Mouse (Mus musculus) gastrocnemius, postnatal 25 days (tissue): ENCODE results near the gene Pnmal1. TPM values are rescaled to one million over a fixed set of nuclear protein-coding genes. Genes with fewer than 3 reads are reported as not detected.
A peak's percentile ranks its signal among the peaks of the same experiment; 100 is the strongest.

Experiments
- DNase-seq: peaks from one replicate; pipeline ENCODE4 v3.0.0; 2022
- total RNA-seq, 2 experiments: library from RNA; stranded (reverse); gene quantifications; 1 replicate in 1 of 2; 2 replicates in 1 of 2; pipeline ENCODE4 v1.2.3; 2021

The Pnmal1 gene
- total RNA-seq, 2 experiments from 2014 or later = not detected

DNA sequence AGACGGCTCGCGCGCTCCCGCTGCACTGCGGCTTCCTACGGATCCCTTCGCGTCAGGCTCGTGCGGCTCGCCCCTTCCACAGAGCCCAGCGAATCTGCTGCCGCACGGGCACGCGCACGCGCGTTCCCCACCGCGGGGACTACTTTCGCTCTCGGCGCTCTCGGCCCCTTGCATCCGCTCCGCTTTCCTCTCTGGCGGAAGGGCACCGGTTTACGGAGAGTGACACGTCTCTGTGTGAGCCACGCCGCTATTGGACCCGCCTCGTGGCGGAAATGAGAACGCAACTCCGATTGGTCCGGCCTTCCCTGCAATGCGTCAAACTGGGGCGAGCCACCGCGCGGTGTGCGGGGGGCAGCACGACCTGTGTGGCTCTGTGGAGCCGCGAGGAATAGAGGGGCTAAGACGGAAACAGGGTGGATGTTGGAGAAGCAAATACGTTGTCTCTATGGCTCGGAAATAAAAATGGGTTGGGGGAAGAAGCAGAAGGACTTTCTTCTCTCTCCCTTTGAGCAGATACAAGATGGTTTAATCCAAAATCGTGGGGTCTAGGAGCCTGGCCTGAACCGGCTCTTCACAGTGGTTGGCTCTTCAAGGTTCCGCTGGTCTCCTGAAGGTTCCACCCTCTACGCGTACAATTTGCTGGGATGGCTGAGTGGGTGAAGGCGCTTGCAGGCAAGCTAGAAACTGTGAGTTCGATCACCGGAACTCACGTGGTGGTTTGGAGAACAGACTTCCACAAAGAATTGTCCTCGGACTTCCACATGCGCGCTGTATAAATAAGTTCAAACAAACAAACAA lies 35.2 kb upstream of the Pnmal1 start, which contains the start of gene Calm3:
TSS of gene Calm3 (minus strand) at position 78 of the 798 bp plus-strand sequence.
- DNase-seq = peak; percentile 100

DNA sequence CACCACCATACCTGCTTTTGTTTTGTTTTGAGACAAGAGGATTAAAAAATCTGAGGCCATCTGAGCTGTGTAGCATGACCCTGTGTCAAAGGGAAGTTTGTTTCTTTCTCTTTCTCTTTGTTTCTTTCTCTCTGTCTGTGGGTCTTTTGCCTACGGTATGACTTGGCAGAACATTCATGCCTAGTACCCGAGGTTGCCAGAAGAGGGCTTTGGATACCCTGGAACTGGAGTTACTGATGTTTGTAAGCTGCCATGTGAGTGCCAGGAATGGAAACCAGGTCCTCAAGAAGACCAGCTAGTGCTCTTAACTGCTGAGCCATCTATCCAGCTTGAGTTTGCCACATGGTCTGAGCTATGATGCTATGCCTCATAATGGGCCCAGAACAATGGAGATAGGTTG lies 31.1 kb upstream of the Pnmal1 start:
- DNase-seq = no peak

DNA sequence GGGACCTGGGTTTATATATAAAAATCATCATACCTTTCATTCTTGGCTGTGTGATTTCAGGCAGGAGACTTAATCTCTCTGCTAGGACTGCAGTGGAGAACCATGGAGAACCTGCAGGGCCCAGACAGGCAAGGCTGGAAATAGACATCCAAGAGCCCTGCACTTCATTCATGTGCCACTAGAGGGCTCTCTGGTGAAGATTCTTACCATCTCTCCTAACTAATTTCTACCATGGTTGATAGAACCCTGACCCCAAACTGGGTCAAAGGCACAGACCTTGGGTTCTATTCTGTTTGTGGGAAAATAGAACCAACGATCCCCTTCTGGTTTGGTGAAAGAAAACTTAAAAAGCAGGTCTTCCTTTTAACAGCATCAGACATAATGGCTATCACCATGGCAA lies 28.6 kb upstream of the Pnmal1 start:
- DNase-seq = no peak

DNA sequence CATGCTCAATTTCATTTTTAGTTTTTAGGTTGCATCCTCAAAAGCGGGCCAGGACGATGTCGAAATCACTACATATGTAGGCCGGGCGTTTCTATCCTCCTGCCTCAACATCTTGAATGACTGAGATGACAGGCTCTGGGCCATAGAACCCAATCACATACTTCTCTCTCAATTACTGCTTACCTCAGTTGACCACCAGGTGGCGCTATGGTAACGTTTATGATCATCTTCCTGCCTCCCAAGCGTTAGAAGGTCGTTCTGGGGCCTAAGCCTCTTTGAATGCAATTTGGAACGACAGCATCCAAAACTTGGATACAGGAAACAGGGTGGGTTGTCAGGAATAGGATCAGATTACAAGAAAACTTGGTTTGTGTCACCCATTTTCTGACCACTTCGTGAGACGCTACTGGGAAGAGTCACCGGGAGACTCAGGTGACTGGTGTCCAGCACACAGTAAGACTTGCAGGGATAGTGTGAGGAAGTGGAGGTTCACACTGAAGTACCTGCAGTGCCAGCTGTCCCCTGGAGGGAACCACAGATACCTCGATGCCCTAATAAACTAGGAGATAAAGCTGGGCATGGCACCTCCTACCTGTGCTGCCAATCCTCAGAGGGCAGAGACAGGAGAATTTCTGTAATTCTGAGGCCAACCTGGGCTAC lies 27.4 kb upstream of the Pnmal1 start:
- DNase-seq = peak; percentile 53

DNA sequence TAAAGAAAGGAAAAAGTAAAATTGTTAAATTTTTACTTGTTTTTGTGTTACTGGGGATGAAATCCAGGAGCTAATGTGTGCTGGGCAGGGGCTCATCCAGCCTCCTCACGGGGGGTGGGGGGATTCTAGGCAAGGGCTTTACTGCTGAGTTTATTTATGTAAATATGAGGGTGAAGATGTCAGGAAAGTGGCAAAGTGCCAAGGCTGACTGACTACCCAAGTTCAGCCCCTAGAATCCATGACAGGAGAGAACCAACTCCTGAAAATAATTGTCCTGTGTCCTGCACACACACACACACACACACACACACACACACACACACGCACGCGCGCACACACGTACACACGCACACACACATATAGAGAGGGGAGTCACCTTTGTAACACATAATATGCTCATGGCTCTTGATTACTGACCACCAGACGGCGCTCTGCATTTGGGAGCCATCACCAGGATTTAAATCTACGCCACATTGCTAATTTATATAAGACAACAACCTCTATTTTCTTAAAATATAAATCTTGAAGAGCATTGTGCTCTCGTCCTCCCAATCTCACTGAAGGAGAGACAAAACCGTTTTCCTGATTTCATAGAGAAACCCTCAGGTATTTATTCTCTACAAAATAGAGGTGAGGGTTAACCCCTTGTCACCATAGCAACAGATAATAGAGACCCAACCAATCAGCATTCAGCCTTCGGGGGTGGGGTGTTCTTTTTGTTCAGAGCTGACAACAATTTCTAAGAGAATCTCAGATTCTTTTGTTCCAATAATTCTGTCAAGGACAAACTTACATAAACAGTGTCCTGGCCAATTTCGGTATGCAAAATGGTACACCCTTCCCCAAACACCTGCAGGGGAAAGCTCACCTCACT lies 26.5 kb upstream of the Pnmal1 start:
- no peak for DNase-seq

DNA sequence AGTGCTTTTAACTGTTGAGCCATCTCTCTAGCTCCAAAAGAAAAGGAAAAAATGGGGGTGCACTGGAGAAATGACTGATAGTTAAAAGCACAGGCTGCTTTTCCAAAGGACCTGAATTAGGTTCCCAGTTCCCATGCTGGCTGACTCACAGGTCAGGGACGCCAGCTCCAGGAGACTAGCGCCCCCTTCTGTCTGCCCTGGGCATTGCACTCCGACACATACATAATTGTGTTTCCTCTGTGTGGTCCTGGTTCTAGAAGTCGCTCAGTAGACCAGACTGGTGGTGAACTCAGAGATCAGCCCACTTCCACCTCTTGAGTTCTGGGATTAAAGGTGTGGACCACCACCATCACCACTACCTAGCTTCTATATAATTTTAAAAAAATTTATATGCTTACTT lies 22.2 kb upstream of the Pnmal1 start:
- DNase-seq = no peak

DNA sequence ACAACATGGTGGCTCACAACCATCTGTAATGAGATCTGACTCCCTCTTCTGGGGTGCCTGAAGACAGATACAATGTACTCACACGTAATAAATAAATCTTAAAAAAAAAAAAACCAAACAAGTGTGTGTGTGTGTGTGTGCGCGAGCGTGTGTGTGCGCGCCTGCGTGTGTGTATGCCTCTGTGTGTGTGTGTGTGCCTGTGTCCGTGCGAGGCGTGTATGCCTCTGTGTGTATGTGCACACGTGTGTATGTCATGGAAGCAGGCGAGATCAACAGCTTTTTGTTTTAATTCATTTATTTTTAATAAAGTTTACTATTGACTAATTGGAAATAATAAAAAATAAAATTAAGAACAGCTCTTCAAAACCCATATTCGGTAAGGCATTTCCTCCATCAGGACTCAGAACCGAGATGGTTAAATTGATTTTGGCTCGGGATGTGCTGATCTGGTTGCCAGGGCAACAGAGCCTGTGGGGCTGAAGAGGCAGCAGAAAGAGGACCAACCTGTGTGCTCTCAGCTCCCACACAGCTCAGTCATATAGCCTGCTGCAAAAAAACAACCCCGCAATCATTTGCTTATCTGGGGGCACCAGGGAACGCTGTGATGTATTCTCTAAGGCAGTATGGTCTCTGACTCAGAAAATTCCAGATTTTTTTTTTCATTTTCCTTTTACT lies 21.2 kb upstream of the Pnmal1 start:
- DNase-seq = no peak

DNA sequence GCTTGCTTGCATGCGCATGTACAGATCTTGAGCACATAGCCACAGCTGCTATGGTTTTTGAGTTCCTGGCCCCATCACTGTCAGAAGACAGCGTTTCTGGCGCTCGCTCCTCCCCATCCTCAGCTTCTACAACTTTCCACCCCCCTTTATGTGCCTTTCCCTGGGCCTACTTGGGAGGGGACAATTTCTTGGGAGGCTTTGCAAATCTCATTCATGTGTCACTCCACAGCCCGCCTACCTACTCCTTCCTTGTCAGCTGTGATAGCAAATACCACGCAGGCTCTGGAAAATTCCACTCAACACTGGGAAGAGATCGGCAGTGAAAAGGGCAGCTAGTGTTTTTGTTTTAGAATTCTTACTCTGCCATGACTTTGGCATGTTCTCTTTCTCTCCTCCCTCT lies 19.2 kb upstream of the Pnmal1 start:
- no peak for DNase-seq

DNA sequence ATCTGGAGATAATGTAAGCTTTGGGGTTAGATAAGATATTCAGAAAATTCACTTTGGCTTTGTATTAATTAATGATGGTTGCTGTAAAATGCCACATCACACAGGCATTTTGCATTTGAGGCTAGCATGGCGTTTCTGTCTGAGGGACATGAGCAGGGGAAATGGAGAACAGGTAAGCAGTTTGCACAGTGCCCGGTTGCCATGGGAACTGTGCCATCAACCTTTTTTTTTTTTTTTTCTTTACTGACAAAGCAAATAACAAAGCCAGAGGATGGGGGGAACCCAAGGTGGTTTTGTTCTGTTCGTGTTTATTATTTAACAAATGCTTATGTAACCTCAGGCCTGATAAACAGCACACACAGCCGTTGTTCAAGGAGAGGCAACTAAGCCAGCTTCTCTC lies 16.6 kb upstream of the Pnmal1 start:
- DNase-seq = no peak

DNA sequence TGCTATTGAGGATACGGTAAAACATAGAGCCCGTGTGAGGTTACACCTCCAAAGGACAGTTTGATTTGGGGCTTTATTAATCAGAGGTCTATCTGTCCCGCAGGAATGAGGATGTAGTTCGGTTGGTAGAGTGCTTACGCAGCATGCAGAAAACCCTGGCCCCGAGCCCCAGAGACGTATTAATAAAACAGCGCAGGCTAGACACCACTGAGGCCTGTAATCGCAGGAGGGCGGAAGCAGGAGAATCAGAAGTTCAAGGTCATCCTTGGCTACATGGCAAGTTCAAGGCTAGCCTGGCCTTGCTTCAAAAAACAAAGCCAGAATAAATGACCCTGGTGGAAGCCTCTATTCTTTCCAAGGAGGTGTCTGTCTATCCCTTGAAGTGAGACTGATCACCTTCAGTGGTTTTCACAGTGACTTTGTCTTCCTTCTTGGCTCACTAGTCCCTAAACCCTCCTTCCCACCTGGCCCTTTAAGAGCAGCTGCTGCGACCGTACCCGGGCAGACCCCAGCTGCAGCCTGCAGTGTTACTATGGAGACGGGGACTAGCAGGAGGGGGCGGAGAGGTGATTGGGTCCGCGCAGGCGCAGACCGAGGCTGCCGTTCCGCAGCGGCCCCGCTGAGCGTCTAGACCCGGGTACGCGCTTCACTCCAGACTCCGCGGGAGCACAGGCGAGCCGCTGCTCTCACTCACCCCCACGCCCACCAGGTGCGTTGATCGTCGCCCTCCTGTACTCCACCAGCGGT lies 15.2 kb upstream of the Pnmal1 start, which contains the start of gene Pnmal2:
TSS of gene Pnmal2 (plus strand) at position 622 of the 747 bp plus-strand sequence.
- peak; percentile 82 for DNase-seq

DNA sequence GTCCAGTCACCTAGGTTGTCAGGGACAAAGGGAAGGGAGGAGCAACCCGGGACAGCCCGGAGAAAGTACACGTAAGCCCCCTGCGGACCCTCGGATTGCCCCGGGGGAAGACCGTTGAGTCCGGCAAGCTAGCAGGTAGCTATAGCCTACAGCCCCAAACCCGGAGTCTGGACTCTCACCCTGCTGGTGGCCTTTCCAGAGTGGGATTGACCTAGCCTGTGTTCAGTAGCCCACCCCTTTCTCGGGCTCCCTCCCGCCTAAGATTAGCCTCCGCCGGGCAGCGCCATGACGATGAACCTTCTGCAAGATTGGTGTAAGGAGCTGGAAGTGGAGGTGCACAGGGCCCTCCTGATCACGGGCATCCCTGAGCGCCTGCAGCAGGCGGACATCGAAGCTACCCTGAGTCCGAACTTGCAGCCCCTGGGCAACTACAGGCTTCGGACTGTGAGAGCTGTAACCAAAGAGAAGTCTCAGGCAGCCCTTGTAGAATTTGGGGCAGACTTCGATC lies 14.6 kb upstream of the Pnmal1 start:
- no peak for DNase-seq

DNA sequence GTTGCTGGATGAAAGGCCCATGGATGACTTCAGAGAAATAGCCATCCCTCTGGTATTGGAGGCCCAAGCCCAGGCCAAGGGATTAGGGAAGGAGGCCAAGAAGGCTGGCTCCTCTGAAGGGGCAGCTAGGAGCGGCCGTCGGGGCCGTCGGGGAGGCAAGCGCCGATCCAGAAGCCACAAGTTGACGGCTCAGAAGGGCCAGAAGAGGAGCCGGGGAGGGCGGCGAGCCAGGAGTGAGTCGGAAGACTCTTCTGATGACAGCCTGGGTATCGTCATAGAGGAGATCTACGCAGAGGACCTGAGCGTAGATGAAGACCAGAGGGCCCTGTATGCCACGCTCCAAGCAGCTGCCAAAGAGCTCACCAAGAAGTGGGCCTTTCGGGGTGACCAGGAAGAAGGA lies 14.1 kb upstream of the Pnmal1 start:
- no peak for DNase-seq

DNA sequence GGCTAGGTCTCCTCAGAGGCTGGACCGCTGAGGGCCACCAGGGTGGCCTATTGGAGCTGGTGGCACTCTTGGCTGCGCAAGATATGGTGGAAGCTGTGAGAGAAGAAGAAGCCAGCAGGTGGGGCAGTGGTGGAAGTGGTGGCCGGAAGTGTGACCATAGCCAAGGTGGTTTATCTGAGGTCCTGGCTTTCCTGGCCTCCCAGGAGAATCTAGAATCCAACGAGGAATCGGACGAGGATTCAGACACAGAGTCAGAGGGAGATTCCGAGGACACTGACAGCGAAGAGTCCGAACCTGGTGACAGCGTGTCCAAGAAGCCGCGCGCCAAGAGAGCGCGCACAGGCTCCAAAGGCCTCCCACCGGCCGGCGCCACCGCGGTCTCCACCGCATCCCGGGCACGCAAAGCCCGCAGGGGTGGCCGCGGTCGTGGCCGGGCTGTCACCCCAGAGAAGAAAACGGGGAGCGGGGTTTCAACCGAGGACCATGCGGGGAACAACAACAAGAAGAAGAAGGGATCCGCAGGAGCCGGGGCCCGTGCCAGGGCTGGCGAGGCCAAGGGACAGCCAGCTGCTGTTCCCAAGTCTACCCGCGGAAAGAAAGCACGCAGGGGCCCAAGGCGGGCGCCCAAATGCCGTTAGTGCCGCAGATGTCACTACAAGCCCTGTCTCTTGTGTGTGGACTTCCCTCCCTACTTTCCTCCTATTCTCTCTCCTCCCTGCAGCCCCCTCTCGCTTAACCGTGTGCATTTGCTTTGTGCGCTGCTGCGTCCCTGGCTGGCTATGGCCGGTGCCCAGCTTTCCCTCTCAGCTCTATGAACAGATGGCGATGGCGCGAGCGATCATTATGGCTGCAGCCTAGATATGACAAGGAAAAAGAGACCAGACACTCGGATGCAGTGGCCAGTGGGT lies 12.8 kb upstream of the Pnmal1 start:
- no peak for DNase-seq

DNA sequence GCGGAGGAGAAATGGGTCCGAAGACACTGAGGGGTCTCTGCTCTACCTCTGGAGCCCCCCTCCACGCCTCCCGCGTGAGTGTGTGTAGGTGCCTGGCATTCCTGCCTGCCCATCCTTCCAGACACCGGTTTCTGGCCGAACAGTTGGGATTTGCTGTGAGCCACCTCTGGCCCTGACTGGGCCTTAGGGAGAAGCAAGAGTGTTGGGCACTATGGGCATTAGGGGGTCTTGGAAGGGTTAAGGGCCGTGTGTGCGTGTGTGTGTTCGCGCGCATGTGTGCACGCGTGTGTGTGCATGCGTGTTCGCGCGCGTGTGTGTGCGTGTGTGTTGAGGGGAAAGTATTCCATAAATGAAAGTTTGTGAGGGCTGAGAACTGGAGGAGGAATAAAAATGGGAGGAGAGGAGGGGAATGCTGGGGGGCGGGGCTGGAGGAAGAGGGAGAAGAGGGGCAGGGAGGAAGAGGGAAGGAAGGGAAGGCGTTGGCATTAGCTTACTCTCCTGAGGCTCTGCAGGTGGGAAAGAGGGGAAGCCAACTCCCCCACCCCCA lies 12.1 kb upstream of the Pnmal1 start:
- DNase-seq = no peak

DNA sequence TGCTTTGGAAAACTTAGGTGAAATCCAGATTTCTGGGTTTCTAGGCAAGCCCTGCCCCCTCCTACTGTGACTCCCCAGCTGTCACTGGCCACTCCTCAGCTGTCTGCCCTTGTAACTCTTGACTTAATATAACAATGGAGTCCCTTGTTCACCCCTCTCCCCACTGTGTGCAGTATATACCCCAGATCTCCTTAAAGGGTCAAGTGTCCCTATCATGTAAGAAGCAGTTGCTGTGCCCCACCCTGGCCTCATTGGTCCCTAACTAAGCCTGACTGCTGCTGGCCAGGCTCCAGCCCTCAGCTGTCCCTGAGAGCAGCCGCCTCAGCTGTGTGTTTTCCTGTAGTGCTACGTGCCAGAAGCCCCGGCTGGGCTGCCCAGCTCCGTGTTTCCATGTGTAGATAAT lies 11.5 kb upstream of the Pnmal1 start:
- DNase-seq = peak; percentile 52

DNA sequence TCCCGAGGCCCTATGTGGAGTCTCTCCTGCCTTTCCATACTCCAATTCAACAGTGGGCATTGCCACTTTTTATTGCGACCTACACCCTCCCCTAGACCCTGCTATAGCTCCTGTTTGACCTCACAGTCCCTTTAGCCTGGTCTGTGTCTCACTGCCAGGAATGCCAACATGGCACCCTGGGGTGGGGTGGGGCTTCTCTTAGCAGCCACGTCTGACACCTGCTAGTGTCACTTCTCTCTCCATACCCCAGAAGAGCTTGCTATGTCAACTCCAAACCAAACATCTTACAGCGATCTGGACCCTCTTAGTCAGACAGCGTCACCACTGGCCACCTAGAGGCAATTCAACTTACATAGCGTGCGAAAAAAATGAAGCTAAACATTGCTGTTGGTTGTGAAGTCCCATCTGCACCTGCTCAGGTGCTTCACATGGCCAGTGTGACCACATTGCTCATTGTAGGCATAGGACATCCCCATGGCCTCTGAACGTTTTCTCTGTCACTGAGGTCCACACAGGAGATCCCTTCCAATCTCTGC lies 10.5 kb upstream of the Pnmal1 start:
- DNase-seq = no peak

DNA sequence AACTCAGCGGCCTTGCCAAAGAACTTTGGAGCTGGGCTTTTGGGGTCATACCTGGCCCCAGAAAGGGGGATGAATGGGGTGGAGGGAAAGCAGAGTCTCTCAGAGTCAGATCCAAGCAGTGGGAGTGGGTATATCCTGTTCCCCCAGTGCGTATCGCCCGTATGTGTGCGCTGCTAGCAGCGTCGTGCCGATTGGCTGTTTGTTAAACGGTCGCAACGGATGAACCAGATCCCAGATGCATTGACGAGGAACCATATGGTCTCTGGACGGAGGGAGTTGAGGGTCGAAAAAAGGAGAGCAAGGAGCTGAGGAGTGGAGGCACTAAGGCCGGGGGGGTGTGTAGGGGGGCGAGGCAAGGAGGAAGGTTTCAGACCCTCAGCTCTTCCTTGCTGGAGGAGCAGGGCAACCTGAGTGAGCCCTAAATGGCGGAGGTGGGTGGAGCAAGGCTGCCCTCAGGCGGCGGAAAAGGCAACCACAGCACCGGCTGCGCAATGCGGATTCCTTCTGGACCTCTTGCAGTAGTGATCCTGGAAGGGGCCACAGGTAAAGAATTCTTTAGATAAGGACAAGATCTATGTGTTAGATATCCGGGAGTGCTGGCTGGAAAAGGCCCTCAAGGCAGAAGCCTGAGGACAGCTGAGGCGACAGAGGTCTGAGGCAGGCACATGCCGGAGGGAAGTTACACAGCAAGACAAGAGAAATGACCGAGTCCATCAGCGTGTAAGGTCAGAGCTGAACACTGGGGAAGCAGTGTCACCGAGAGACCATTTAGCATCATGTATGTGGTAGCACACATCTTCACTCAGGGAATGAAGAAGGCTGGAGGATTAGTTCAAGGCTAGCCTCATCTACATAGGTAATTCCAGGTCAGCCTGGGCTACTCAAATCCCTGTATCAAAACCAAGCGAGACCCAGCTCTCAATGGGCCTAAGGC lies 9.3 kb upstream of the Pnmal1 start:
- peak; percentile 50 for DNase-seq
